Mouse (Mus musculus): Measurements from ENCODE around the gene Pced1b. TPM values are rescaled to one million over a fixed set of nuclear protein-coding genes. Genes with fewer than 3 reads are reported as not detected.

The Pced1b gene
- total RNA-seq, 2 experiments from 2014 or later, result 2.9 to 4.2 TPM

DNA sequence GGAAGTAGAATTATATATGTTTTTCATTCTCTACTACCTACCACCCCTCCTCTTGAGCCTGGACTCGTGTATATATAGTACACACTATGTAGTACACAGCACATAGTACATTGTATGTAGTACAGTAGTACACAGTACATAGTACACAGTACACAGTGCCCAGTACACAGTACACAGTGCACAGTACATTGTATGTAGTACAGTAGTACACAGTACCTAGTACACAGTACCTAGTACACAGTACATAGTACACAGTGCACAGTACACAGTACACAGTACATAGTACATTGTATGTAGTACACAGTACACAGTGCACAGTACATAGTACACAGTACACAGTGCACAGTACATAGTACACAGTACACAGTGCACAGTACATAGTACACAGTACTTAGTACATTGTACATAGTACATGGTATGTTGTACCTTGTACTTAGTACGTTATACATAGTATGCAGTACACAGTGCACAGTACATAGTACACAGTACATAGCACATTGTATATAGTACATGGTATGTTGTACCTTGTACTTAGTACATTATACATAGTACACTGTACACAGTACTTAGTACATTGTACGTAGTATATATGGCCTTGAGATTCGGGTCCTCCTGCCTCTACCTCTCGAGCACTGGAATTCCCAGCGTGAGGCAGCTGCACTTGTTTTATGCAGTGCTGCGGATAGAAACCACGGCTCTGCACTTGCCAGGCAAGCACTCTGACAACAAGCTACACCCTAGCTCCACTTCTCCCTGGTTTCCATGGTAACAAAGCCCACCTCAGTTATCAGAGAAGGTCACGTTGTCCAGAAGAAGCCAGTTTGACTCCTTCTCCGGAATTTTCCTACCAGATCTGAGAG, 35.0 kb downstream of the Pced1b start:
- intact Hi-C loops (cut with DNase I), result no loop called here
- no peak for DNase-seq

DNA sequence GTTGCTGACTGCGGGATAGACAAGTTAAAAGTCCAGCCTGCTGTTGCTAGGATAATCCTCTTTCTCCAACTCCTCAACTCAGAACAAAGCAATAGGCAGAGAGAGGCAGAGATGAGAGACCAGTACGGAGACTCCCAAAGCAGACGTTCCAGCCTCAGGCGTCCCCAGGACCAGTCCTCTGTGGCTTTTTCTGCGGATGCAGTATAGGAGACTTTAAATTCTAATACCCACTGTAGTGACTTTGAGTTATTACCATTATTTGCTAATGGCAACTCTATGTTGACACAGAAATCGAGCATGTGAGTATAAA, 35.6 kb downstream of the Pced1b start:
- DNase-seq, result no peak
- intact Hi-C loops (cut with DNase I), result no loop called here

DNA sequence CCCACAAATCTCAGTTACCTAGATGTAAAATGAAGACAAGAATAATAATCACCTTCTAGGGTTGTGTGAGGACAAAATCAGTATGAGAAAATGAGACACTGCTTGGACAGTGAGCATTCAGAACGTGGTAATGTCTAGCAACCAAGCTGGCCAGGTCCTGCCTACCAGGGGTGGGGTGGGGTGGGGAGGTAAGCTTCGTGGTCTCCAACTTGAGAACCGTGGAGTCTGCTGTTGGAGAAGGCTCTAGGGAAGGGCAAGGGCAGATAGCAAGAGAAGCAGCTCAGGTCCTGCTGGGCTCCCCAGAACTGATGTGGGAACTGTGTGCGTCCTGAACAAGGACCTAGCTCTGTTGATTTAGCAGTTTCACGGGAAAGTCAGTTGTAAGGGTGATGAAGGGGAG, 37.3 kb downstream of the Pced1b start:
- intact Hi-C loops (cut with DNase I), result no loop called here
- DNase-seq, result no peak

DNA sequence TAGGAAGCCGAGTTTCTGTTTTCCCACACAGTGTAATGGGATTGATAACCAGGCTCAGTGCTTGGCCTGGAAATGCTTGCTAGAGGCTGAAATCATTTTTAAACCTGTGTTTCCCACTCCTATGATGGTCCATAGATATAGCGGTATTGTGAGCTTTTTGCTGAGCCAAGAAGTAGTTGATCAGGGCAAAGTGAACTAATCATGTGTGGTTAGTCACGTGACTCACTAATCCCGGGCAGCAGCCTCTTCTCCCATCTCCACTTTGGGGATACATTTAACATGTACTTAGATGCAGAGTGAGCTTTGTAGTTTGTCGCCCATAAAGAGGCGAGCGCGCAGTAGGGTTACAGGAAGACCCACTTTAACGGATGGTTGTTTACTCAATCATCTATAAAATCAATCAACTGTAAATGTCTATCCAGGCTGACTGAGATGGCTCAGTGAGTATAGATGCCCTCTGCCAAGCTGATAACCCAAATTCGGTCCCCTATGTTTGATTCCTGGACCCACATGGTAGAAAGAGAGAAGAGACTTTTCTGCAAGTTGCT, 38.8 kb downstream of the Pced1b start:
- intact Hi-C loops (cut with DNase I), result no loop called here
- no peak for DNase-seq

DNA sequence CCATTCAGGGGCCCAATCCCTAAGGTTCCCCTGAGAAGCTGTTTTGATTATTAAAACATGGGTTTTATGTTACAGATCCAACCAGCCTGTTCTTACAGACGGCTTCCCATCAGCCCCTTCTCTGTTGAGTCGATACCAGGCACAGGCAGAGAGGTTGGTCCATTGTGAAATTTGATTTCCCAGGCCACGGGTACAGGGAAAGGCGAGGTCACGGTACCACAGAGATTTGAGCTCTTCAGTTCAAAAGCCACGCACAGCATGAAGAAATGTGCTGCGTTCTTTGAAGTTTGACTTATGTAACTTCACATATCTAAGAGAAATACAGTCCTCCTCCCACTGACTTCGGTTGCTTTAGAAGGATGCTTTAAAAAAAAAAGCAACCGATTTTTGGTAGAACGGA, 39.8 kb downstream of the Pced1b start:
- no peak for DNase-seq
- intact Hi-C loops (cut with DNase I), result no loop called here

DNA sequence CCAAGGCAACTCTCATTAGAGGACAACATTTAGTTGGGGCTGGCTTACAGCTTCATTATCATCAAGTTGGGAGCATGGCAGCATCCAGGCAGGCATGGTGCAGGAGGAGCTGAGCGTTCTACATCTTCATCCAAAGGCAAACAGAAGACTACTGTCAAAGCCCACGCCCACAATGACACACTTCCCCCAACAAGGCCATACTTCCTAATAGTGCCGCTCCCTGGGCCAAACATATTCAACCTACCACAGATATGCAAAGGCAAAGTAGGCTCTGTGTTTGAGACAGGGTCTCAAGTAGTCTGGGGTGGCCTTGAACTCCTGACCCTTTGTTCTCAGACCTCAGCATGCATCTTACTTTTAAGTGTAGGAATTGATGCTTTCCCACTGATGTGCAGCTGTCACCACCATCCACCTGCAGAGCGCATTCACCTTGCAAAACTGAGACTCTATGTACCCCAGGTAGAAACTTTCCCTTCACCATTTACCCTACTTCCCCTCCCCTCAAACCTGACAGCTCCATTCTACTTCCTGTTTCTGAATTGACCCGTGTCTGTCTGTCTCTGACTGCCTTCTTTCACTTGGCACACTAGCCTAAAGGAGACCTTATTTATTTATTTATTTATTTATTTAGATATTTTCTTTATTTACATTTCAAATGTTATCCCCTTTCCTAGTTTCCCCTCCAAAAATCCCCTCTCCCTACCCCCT, 40.7 kb downstream of the Pced1b start:
- DNase-seq, result no peak
- intact Hi-C loops (cut with DNase I), result no loop called here

DNA sequence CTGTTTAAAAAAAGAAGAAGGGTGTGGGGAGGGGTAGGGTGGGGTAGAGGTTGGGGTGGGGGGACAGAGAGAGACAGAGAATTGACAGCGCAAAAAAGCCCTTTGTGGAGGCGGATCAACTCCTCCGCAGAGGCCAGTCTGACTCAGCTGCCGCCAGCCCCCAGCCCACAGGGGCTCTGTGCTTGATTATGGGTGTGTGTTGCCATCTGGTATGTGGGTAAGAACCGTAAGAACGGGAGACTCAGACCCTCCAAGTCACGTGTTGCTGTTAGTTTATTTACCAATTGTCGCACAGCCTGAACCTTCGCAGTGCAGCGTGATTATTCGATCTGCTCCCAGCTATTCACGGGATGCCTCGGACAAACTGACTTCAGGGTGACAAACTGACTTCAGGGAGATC, 41.8 kb downstream of the Pced1b start:
- intact Hi-C loops (cut with DNase I), result no loop called here
- DNase-seq, result no peak

DNA sequence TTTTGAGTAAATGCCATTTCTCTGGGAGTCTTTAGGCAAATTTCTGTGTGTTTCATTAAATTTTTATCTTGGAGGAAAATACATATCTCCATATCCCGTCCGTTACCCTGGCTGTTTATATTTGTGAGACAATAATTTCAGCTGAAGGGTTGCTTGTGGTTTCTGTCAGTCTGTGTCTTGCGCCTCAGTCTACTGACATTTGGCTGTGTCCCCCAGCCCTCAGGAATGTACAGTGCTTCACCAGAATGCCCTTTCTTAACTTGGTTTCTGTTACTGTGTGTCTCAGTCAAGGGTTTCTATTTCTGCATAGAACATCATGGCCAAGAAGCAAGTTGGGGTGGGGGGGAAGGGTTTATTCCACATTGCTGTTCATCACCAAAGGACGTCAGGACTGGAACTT, 42.3 kb downstream of the Pced1b start:
- intact Hi-C loops (cut with DNase I), result no loop called here
- no peak for DNase-seq

DNA sequence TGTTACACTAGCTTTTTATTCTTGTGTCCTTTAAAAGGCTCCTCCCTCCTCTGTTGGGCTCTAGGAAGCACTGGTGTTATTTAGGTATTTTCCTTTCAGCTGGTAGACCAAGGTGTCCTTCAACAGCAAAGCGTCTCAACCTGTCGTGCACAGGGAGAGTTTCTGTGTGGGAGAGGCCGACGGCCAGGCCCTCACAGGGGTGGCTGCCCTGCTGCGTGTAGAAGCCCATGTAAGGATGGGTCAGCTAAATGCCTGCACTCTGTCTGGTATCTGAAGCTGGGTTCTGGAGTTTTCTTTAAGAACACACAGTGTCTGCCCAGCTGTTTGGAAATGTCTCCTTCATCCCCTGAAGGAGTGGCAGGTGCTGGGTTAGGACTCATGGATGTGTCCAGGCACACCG, 43.4 kb downstream of the Pced1b start:
- DNase-seq, result no peak
- intact Hi-C loops (cut with DNase I), result no loop called here

DNA sequence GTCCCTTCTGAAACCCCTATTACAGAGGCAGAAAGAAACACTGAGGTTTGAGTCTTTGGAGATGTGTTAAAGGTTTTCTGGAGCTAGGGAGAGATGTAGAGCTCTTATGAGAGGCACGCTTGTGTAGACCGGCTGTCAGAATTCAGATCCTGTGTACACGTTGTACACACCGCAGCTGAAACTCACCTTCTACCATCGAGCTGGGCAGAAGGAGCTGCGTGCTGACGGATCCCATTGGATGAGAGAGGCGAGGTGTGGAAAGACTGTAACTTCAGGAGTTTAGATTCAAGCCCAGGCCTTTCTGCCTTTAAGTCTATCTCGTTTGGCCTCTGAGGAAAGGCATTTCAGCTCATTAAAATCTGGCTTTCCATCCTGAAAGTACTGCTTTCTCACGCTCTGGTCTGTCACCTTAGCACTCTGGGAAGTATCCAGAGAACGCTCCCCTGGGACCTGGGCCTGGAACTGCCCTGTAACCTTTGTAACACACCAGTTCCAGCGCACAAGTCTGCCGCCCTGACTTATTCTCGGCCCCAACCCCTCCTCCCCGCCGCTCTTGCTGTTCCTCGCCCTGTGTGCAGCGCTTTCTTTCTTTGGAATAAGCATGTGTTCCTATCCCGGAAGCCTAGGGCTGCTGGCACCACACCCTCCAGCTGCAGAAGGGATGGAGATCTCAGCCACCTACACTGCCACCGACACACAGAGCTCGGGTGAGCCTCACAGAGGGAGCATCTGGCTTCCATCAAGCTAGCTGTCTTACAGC, 44.6 kb downstream of the Pced1b start:
- intact Hi-C loops (cut with DNase I), result no loop called here
- DNase-seq, result peak; percentile 57 to 61

DNA sequence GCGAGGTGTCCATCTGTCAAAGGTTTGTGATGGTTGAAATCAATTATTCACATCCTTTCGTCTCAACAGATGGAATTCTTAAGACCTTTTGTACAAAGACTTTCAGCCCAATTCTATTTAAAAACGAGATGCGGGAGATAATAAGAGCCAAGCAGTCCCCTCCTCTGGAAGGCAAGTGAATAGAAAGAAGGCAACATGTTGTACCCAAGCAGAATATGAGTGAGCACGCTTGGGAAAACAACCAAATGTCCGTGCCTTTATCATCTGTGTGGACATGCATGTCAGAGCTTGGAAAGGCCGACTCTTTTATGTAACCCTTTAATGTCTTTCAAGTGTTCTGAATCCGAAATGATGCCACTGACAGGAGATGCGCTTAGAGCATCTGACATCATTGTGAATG, 61.0 kb downstream of the Pced1b start:
- no peak for DNase-seq
- intact Hi-C loops (cut with DNase I), result no loop called here

DNA sequence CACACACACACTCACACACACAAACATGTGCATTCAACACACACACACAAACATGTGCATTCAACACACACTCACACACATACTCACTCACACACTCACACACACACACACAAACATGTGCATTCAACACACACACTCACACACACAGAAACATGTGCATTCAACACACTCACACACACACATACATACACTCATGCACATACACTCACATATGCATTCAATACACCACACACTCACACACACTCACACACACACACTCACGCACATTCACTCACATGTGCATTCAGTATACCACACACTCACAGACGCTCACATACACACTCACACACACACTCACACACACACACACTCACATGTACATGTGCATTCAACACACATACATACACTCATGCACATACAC, 62.6 kb downstream of the Pced1b start:
- no peak for DNase-seq
- intact Hi-C loops (cut with DNase I), result no loop called here

DNA sequence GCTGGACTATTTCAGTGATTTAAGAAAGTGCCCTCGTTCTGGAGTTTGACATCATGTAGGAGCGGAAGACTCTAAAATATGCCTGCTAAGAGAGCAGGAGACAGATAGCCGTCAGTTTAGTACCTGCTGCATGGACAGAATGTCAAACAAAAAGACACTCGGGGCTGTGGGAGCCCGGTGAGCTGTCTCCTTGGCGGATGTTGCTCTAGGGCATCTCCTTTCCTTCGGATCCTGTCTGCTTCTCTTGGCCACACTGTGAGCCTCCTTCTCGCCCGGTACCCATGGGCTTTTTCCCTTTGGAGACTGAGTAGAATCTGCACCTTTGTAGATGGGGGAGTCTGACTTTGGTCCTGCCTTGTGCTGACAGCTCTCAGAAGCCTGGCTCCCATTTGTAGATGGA, 63.3 kb downstream of the Pced1b start:
- intact Hi-C loops (cut with DNase I), result no loop called here
- no peak for DNase-seq

DNA sequence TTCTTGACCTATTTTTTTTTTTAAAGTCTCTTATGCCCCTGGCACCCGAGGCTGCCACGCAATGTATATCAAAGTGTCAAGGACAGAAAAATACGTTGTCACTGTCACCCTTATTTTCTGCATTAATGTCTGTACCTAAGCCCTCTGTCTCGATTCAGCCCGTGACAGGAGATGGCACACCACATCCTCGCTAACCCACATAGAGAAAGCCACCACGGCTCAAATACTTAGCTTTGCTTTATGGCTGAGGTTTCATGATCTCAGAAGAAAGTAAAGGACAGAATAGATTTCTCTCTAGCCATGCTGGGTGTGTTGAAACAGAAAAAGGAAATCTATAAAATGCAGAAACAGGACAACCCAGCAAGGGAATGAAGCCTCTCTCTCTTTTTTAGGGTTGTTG, 64.3 kb downstream of the Pced1b start:
- intact Hi-C loops (cut with DNase I), result no loop called here

DNA sequence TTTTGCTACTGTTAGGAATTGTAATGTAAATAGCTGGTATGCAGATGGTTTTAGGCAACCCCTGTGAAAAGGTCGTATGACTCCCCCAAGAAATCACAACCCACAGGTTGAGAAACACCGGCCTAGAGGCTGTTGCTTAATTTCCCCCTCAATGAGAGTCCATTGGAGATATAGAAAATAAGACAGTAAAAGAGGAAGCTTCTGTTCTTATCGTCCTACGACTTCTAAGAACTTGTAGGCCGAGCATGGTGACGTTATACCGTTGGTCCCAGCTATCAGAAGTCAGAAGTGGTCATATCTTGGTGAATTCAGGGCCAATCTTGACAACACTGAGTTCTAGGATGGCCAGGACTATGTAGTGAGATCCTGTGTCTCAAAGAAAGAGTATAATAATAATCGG, 65.0 kb downstream of the Pced1b start:
- intact Hi-C loops (cut with DNase I), result no loop called here
- DNase-seq, result no peak

More for the DNA sequence above, 64.3 kb downstream of the Pced1b start:
- no peak for DNase-seq

DNA sequence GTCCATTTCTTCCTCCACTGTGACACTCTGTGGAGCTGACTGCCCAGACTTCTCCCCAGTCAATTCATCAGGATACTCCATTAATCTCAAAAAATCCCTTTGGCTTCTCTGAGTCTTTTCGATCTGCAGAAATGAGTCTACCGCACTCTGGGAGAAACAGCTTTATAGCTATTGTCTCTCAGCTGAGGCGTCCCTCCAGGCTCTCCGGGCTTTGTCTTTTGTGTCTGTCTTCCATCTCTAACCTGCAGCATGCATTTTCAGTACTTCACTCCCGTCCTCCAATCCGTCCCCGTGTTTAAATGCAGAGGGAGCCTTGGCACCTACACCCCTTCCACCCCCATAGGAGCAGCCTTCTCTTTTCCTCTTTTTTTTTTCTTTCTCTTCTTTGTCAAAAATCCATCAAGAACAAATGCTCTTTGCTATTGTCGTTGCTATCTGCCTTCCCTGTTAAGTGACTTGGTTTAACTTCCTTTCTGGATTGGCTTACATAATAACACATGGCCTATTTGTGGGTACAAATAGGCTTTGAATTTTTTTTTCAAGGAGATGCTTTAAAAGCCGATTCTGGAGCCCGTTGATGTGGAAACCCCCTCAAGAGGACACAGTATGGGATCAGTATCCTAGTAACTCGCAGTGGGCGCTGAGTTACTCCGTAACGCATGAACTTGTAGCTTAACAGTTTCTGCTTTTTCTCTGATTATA, 68.0 kb downstream of the Pced1b start:
- intact Hi-C loops (cut with DNase I), result no loop called here
- no peak for DNase-seq

DNA sequence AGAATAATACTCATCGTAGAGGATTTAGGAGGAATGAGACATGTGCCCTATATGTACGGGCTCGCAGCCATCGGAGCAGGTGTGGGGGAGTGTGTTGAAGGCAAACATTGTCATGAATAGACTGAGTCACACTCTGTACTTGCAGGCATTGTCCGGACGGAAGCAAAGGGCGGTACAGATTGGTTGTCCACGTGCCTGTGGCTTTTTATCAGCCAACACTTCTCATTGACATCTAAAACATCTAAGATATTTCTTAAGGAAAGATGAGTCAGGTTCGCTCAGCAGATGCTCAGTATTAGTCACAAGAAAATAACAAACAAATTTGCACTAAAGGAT, 68.5 kb downstream of the Pced1b start:
- no peak for DNase-seq
- intact Hi-C loops (cut with DNase I), result no loop called here

DNA sequence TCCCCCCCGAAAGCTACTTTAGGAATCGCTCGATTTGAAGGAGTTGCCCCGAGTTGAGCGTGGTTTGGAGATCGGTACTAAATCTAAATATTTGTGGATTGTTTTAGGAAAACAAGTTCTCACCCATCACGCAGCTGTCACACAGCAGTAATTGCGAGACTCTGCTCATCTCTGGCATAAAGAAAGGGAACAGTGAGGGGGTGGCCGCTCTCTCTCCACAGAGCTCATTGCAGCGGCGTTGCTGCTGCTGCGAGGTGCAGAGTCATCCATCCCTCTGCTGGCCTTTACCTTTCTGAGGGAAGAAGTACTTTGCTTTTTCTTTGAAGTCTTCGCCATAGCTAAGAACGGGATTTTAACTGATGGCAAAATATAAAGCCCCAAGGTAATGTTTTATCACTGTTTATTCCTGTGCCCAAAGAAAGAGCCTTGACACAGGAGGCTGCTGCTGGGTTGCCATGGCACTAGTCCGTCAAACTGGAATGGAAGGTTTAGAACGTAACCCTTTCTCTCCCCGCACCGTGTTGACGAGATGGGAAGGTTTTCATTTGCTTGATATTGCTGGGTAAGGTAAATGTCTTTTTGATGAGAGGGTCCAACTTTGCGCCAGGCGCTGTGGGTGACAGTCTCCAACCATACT, 71.6 kb downstream of the Pced1b start:
- intact Hi-C loops (cut with DNase I), result no loop called here

DNA sequence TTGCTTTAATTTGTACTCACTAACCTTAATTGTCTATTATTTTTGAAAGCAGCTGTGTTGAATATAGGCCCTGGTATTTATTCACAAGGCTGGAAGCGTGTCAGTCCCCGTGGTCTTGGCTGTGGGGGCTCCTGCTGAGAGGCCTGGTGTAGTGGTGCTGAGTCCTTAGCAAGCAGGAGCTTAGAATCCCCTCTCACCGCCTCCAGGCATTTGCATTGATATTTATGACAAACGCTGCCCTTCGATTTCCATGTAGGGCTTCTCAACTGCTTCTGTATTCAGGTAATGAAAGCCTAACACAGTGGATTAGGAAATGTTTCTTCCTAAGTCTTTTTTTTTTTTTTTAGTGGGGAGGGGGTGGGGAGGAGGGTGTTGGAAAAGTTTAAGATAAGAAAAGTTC, 75.9 kb downstream of the Pced1b start:
- no peak for DNase-seq
- intact Hi-C loops (cut with DNase I), result no loop called here

More for the DNA sequence above, 71.6 kb downstream of the Pced1b start:
- no peak for DNase-seq

DNA sequence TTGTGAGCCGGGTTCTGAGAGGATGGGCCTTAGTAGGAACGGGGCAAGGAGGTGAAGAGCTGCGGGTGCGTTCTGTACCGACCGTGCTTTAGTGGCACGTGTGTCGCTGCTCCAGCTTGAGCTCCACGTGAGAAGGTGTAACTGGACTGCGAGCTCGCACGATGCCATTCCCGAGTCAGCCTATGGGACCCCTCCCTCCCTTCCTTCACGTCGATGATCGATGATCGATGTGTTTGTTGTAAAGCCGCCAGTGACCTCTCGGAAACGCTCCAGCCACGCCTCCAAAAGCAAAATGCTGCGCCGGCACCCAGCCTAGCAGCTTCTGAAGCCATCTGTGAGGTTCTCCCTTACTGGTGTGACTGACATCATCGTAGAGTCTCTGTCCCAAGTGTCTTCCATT, 76.6 kb downstream of the Pced1b start:
- no peak for DNase-seq
- intact Hi-C loops (cut with DNase I), result no loop called here

Measured in heart, postnatal 36 days (tissue).